Mouse (Mus musculus): ENCODE data around the gene Foxo3. TPM values are rescaled to one million over a fixed set of nuclear protein-coding genes. Genes with fewer than 3 reads are reported as not detected.

Gene Foxo3
- total RNA-seq, 1 experiment from 2014 or later = 56.1 TPM

DNA sequence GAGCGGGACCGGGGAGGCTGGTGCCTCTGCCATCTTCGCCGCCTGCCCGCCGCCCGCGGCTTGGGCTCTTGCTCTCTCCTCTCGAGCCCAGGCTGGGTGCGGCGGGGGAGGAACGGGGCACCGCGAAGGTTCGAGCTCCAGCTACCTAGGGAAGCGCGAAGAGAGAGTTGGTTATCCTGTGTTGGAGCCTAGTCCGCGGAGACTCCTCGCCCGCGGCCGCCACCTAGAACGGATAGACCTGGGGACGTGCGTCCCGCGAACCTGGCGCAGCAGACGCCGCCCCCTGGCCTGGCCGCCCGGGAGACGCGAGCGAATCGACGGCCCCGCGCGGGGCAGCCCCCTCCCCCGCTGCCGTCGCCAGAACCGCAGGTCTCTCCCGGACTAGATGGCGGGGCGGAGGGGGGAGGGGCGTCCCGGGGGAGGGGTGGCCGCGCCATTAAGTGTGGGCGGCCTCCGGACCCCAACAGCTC lies 1.1 kb downstream of the Foxo3 start:
- peak; percentile 62 for DNase-seq

GRCm38 (mm10) chr10:42274712-42275400 lies 1.7 kb downstream of the Foxo3 start:
- peak; percentile 40 for DNase-seq

DNA sequence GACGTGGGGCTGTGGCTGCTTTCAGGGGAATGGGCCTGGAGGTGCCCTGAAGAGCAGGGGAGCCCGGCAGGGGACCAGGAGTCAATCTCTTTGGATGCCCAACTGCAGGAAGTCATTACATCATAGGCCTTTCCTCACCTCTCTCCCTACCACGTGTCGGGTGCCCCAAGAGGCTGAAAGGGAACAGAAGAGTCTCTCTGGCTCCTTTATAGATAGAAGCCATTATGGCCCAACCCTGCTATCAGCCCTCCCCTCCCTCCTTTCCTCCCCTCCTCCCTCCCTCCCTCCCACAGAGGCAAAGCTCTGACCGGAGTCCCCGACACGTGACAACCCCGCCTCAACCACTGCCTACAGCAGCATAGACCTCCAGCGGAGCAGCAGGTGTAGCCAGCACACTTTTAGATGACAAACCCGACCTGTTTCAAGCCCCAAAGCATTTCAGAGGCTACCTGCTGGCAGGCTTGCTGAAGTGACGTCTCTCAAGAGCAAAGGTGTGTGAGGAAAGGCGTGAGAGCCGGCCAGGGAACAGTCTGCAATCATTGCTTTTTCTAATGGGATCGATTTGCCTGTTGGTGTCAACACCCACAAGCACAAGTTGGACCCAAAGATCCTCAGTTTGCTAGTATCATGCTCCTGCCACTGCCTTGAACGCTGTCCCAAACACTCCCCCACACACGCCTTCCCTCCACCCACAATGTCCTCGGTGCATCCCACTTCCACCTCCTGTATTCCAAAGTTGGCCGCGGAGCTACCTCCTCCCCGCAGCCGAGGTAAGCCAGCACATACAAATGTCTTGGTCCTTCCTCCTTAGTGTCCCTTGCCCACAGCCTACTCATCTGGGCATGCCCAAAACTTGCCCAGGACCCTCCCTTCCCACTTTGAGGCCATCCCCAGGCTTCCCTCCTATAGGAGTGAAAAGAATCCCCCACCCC lies 2.5 kb downstream of the Foxo3 start:
- peak; percentile 36 for DNase-seq

- no peak for DNase-seq
These were observed 3.2 kb downstream of the Foxo3 start for GRCm38 (mm10) chr10:42273403-42273759.

- no peak for DNase-seq
These were observed 4.9 kb downstream of the Foxo3 start for GRCm38 (mm10) chr10:42271454-42272230.

- no peak for DNase-seq
These were observed 6.1 kb downstream of the Foxo3 start for GRCm38 (mm10) chr10:42270277-42271083.

GRCm38 (mm10) chr10:42269281-42270025 lies 7.1 kb downstream of the Foxo3 start:
- DNase-seq = no peak

DNA sequence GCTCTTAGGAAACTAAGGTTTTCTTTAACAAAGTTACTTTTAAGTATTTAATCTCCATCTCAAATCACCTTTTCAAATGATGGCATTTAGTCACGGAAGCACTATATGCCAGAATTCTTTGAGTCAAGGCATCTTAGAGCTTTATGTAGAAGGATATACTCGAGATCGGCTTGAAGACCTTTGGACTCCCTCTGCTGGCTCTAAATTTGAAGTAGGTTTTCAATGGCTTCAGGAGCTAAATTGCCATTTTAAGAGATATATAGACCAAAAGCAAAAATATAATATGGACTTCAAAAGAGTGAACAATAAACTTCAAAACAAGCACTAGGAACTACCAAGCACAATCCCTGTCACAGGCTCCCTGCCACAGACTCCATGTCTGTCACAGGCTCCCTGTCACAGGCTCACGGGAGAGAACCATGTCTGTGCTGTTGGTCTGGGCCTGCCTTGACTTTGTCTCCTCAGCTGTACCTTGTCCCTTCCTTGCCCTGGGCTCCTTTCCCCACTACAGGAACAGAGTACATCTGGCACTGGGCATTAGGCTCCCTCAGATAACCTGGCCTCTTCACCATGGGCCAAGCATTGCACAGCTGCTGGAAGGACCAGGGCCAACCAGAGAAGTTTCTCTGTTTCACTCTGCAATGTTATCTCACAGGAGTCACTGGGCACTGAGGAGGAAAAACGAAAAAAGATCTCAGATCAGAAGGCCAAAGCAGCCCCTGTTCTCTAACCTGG lies 8.6 kb downstream of the Foxo3 start:
- DNase-seq = no peak

- no peak for DNase-seq
These were observed 11.4 kb downstream of the Foxo3 start for GRCm38 (mm10) chr10:42265021-42265689.

DNA sequence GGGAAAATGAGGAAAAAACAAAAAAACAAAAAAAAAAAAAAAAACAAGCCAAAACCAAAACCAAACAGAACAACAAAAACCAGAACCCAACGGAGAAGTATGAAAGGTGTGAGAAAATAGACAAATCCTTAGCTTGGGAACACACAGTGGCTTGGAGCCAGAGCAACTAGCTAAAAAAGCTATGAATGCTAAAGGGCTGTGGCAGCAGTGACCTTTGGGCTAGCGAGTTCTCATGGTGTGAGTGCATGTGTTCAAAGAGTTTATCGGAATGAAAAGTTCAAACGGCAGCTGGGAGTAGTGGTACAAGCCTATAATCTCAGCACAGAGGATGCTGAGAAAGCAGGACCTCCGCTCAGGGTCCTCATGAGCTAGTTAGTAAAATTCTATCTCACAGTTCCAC lies 12.4 kb downstream of the Foxo3 start:
- DNase-seq = no peak

DNA sequence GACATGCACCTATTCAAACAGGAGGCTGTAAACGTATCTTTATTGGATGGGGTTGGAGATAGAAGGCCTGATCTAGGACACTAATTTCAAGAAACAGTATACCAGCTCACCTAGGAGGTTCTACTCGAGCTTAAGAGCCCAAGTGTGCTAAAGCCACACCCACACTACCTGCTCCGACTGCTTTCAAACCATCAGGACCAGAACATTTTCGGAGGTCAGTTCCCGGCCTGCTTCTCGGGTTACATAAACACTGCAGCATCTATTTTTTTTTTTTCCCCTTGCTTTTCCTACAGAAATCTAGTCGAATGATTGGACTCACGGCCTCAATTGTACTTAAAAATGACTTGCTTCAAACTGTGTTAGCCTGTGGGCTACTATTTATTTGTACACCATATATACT lies 12.9 kb downstream of the Foxo3 start:
- DNase-seq = no peak

- no peak for DNase-seq
These were observed 14.5 kb downstream of the Foxo3 start for GRCm38 (mm10) chr10:42262061-42262460.

GRCm38 (mm10) chr10:42261103-42261502 lies 15.5 kb downstream of the Foxo3 start:
- DNase-seq = no peak

DNA sequence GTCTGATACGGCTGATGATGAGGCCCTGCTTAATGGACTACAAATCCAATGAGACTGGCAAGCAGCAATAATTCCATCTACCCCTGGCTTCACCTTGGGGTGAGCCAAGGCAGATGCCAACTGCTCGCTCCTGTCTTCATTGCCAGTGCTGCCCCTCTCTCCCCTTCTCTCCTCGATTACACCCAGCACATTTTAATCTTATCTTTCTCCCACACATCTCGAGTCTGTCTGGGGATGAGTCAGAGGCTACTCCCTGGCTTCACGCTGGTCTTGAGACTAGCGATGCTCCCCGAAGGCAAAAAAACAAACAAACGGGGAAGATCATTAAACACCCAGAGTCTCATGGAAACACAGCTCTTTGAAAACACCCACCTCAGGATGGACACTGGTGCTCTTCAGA lies 16.0 kb downstream of the Foxo3 start:
- DNase-seq = no peak

DNA sequence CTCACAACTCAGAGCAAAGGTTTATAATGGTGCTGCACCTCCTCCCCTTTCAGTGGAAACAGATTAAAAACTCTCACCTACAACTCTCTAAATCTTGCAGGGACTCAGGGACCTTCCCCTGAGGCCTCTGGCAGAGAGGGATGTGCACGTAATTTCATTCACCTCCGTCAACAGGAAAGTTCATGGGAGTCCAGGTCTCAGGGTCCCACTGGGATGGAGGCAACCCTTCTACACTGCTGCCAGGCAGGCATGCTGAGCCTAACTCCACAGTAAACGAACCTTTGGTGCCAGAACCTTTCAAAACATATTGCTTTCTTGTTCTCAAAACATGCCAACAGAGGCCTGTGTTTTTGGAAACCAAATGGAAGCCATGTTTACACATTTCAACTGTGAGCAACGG lies 17.0 kb downstream of the Foxo3 start:
- DNase-seq = no peak

GRCm38 (mm10) chr10:42257985-42258384 lies 18.6 kb downstream of the Foxo3 start:
- DNase-seq = no peak

DNA sequence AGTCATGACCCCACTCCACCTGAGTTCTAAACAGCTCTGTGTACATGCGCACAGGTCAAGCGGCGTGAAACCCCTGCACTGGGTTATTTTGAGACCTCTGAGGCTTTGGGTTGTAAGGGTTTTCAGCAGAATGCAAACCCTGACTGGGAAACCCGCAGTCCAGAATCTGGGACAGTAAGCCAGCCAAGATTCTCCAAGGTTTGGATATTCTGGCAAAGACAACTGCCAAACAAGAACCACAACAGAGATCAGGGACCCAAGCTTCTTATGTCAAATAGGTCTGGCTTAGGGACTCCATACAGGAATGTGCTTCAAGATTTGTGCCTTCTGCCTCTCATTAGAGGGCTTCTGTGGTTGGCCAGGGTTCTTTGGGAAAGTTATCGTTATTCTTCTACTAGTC lies 21.8 kb downstream of the Foxo3 start:
- no peak for DNase-seq

- no peak for DNase-seq
These were observed 24.7 kb downstream of the Foxo3 start for GRCm38 (mm10) chr10:42251749-42252323.

- DNase-seq = peak; percentile 53
These were observed 25.4 kb downstream of the Foxo3 start for GRCm38 (mm10) chr10:42251203-42251602.
